Mouse (Mus musculus) liver, embryonic 14.5 days (tissue): Measurements from ENCODE around the gene Gm29776. TPM values are rescaled to one million over a fixed set of nuclear protein-coding genes. Genes with fewer than 3 reads are reported as not detected.

Source experiments
- ATAC-seq: fragments of 200-750 bp; cut with Nextera tagmentation; 2 replicates; pipeline ENCODE4 v1.8.0; 2017; ENCODE audit warnings: moderate number of reproducible peaks, mild to moderate bottlenecking, moderate library complexity; ENCODE audit not compliant: insufficient read depth
- DNase-seq, 3 experiments: peaks; one replicate each; pipeline ENCODE4 v3.0.0-alpha.2; 2012 to 2013; ENCODE audit warnings: low read depth in 3 of 3, low spot score in 3 of 3
- H3K27ac ChIP-seq: fragments of 300-500 bp; sonication (generic); 2 replicates; pipeline ENCODE4 v1.5.1; 2014; ENCODE audit warnings: moderate library complexity, mild to moderate bottlenecking, control low read depth, inconsistent platforms
- H3K27me3 ChIP-seq: fragments of 300-500 bp; sonication (generic); 2 replicates; pipeline ENCODE4 v1.6.1; 2014; ENCODE audit warnings: mild to moderate bottlenecking, low read length, moderate library complexity; ENCODE audit not compliant: control insufficient read depth, insufficient read depth
- H3K36me3 ChIP-seq: fragments of 300-500 bp; sonication (generic); replicated peaks from 2 replicates; pipeline ENCODE4 v1.6.1; 2014; ENCODE audit warnings: low read depth; ENCODE audit not compliant: control insufficient read depth, insufficient read depth
- H3K4me1 ChIP-seq, 2 experiments: fragments of 200-500 bp in 1 of 2; fragments of 300-500 bp in 1 of 2; sonication (generic) in 1 of 2; replicated peaks; 2 replicates each; pipeline ENCODE4 v1.6.1; 2012 to 2014; ENCODE audit warnings: antibody characterized with exemption in 1 of 2, inconsistent platforms in 1 of 2, low read length in 1 of 2; ENCODE audit not compliant: control insufficient read depth in 2 of 2, insufficient read depth in 2 of 2
- H3K4me2 ChIP-seq: fragments of 300-500 bp; sonication (generic); 2 replicates; pipeline ENCODE4 v1.6.1; 2014; ENCODE audit warnings: low read depth, mild to moderate bottlenecking, control low read depth, moderate library complexity
- H3K4me3 ChIP-seq, 2 experiments: fragments of 200-500 bp in 1 of 2; fragments of 300-500 bp in 1 of 2; sonication (generic) in 1 of 2; 2 replicates each; pipeline ENCODE4 v1.5.1; 2012 to 2014; ENCODE audit warnings: low read depth in 2 of 2, low read length in 2 of 2, mild to moderate bottlenecking in 2 of 2, control low read depth in 1 of 2, inconsistent platforms in 1 of 2, moderate library complexity in 1 of 2; ENCODE audit not compliant: insufficient read depth in 1 of 2
- H3K9ac ChIP-seq: fragments of 300-500 bp; sonication (generic); replicated peaks from 2 replicates; pipeline ENCODE4 v1.6.1; 2014; ENCODE audit warnings: mild to moderate bottlenecking, control low read depth, moderate library complexity
- H3K9me3 ChIP-seq: fragments of 300-500 bp; sonication (generic); 2 replicates; pipeline ENCODE4 v1.6.1; 2016; ENCODE audit warnings: low read length, mixed read lengths; ENCODE audit not compliant: control insufficient read depth
- CTCF ChIP-seq: IDR thresholded peaks from 2 replicates; pipeline ENCODE4 v1.5.1; 2016; ENCODE audit warnings: antibody characterized with exemption, low read depth, control low read depth
- EP300 ChIP-seq: IDR thresholded peaks from 2 replicates; pipeline ENCODE4 v1.6.1; 2016; ENCODE audit warnings: antibody characterized with exemption, low read depth
- WGBS: fragments of 180-500 bp; shearing (Covaris S2); extraction: QIAGEN DNeasy Blood & Tissue Kit; methylation state at CpG from one replicate; pipeline ENCODE4 v1.1.7; 2014; ENCODE audit not compliant: insufficient replicate concordance; 5-methylcytosine and 5-hydroxymethylcytosine counted together
- polyA plus RNA-seq, 2 experiments: library from polyadenylated mRNA; depleted of rRNA in 1 of 2; stranded (reverse) in 1 of 2; unstranded in 1 of 2; fragments of >200 nt; fragmentation: Nextera tagmentation in 1 of 2; extraction: Ambion mirVana in 1 of 2; gene quantifications; 2 replicates each; pipeline versions ENCODE4 v1.2.1 to v1.2.3; 2012 to 2014

Gene Gm29776
- polyA plus RNA-seq, 2 experiments = 0.03 to 0.06 TPM

GRCm38 (mm10) chr14:54687251-54687650 is 11.4 kb downstream of the Gm29776 start:
- Histone ChIP-seq H3K9ac (peak overlapping the region; percentile 90), H3K9me3 (no peaks in the 10 kb centered on the region), H3K4me1 (peaks cover 10 to 13% of the 10 kb centered on the region in 2 experiments), H3K27me3 (no peaks in the 10 kb centered on the region), H3K36me3 (peaks cover 35% of the 10 kb centered on the region), H3K27ac (peak overlapping the region; percentile 89), H3K4me2 (peak overlapping the region; percentile 96), H3K4me3 (peak overlapping the region; percentile 67 to 85)
- 3% methylated on average over 8 of the region's 8 CpGs for WGBS
- TF ChIP-seq CTCF = no peak
- TF ChIP-seq EP300 = no peak
- ATAC-seq (no peak), DNase-seq (no peak)

- DNase-seq (peak; percentile 94 to 98 (median 96)), ATAC-seq (peak; percentile 93)
- peak within 1 kb of the TSS; percentile 67 to 85 for H3K4me3 ChIP-seq
- WGBS = under 1% methylated on average over 44 of the region's 44 CpGs
- H3K9me3 ChIP-seq = no peaks in the 10 kb centered on the region
- H3K36me3 ChIP-seq = peaks cover 38% of the 10 kb centered on the region
- TF ChIP-seq EP300 (no peak), CTCF (no peak)
- peak within 1 kb of the TSS; percentile 89 for H3K27ac ChIP-seq
- H3K4me2 ChIP-seq = peak within 1 kb of the TSS; percentile 96
- peaks cover 10 to 16% of the 10 kb centered on the region in 2 experiments for H3K4me1 ChIP-seq
- peak within 1 kb of the TSS; percentile 90 for H3K9ac ChIP-seq
- no peaks in the 10 kb centered on the region for H3K27me3 ChIP-seq
These were observed 12.0 kb downstream of the Gm29776 start, which contains the start of gene Acin1 for GRCm38 (mm10) chr14:54686522-54687143. Gene Acin1, minus strand, starts transcription at chr14:54686931.

GRCm38 (mm10) chr14:54686063-54686521 is 12.5 kb downstream of the Gm29776 start, which contains the start of gene 1700123O20Rik:
Gene 1700123O20Rik, plus strand, starts transcription at chr14:54686216.
- ATAC-seq (peak; percentile 82), DNase-seq (peak; percentile 87 to 92 (median 89))
- Histone ChIP-seq H3K4me2 (peak within 1 kb of the TSS; percentile 96), H3K4me1 (peaks cover 10 to 16% of the 10 kb centered on the region in 2 experiments), H3K36me3 (peaks cover 39% of the 10 kb centered on the region), H3K27ac (peak within 1 kb of the TSS; percentile 89), H3K9me3 (no peaks in the 10 kb centered on the region), H3K27me3 (no peaks in the 10 kb centered on the region), H3K9ac (peak within 1 kb of the TSS; percentile 90), H3K4me3 (peak within 1 kb of the TSS; percentile 67 to 85)
- peak; percentile 70 for TF ChIP-seq CTCF
- peak; percentile 39; the same call in 1 of the 2 replicates for TF ChIP-seq EP300
- under 1% methylated on average over 41 of the region's 41 CpGs for WGBS

GRCm38 (mm10) chr14:54685471-54685870 is 13.2 kb downstream of the Gm29776 start:
- H3K4me3 ChIP-seq = peak overlapping the region; percentile 67 to 85
- TF ChIP-seq EP300 = no peak
- TF ChIP-seq CTCF = no peak
- H3K9me3 ChIP-seq = no peaks in the 10 kb centered on the region
- H3K27me3 ChIP-seq = no peaks in the 10 kb centered on the region
- peaks cover 10 to 16% of the 10 kb centered on the region in 2 experiments for H3K4me1 ChIP-seq
- H3K27ac ChIP-seq = peak overlapping the region; percentile 89
- H3K4me2 ChIP-seq = peak overlapping the region; percentile 96
- H3K36me3 ChIP-seq = peaks cover 36% of the 10 kb centered on the region
- H3K9ac ChIP-seq = peak overlapping the region; percentile 90
- DNase-seq (no peak), ATAC-seq (peak; percentile 6; the same call in 1 of the 2 replicates)
- WGBS = 1% methylated on average over 8 of the region's 8 CpGs

- Histone ChIP-seq H3K27me3 (no peaks in the 10 kb centered on the region), H3K9ac (no peak overlapping the region), H3K4me2 (no peak overlapping the region), H3K36me3 (peaks cover 47% of the 10 kb centered on the region), H3K9me3 (no peaks in the 10 kb centered on the region), H3K4me1 (peaks cover 2 to 8% of the 10 kb centered on the region in 2 experiments; a peak in 3 of 4 replicates), H3K27ac (no peak overlapping the region), H3K4me3 (no peak overlapping the region)
- no peak for TF ChIP-seq CTCF
- TF ChIP-seq EP300 = no peak
- 76% methylated on average over 3 of the region's 3 CpGs for WGBS
- no peak for DNase-seq
- no peak for ATAC-seq
These were observed 16.2 kb downstream of the Gm29776 start for GRCm38 (mm10) chr14:54682396-54682795.
